Mouse (Mus musculus) liver (tissue): ENCODE data around the gene Recql5.

Source experiments
- DNase-seq: peaks from one replicate; pipeline ENCODE4 v3.0.0-alpha.2; 2020; ENCODE audit warnings: mixed read lengths

Gene Recql5

GRCm38 (mm10) chr11:115933108-115933746 lies at the start of gene Recql5, which contains the start of gene Sap30bp:
Gene Recql5, minus strand, starts transcription at chr11:115933477.
Gene Sap30bp, plus strand, starts transcription at chr11:115933282.
- DNase-seq: peak; percentile 95

- DNase-seq: no peak
These were observed 49.2 kb upstream of the Recql5 start for GRCm38 (mm10) chr11:115982472-115982871.

- no peak for DNase-seq
These were observed 42.3 kb upstream of the Recql5 start for GRCm38 (mm10) chr11:115975544-115975943.

GRCm38 (mm10) chr11:115975083-115975420 lies 41.8 kb upstream of the Recql5 start:
- DNase-seq: no peak

- DNase-seq: peak; percentile 37
These were observed 41.2 kb upstream of the Recql5 start, which contains the start of gene Itgb4 for GRCm38 (mm10) chr11:115974309-115975082. Gene Itgb4, plus strand, starts transcription at chr11:115974709.

GRCm38 (mm10) chr11:115971016-115971415 lies 37.7 kb upstream of the Recql5 start:
- no peak for DNase-seq

- DNase-seq: no peak
These were observed 36.9 kb upstream of the Recql5 start for GRCm38 (mm10) chr11:115970006-115970673.

GRCm38 (mm10) chr11:115968731-115969405 lies 35.6 kb upstream of the Recql5 start:
- no peak for DNase-seq

- DNase-seq: peak; percentile 24
These were observed 31.8 kb upstream of the Recql5 start for GRCm38 (mm10) chr11:115964977-115965604.

- DNase-seq: no peak
These were observed 29.6 kb upstream of the Recql5 start for GRCm38 (mm10) chr11:115962651-115963412.

GRCm38 (mm10) chr11:115959018-115959417 lies 25.7 kb upstream of the Recql5 start:
- no peak for DNase-seq

GRCm38 (mm10) chr11:115957971-115958370 lies 24.7 kb upstream of the Recql5 start:
- no peak for DNase-seq

- no peak for DNase-seq
These were observed 23.2 kb upstream of the Recql5 start for GRCm38 (mm10) chr11:115956453-115956852.

GRCm38 (mm10) chr11:115955195-115955858 lies 22.1 kb upstream of the Recql5 start:
- DNase-seq: no peak

- DNase-seq: no peak
These were observed 21.4 kb upstream of the Recql5 start for GRCm38 (mm10) chr11:115954712-115955111.

- DNase-seq: no peak
These were observed 17.4 kb upstream of the Recql5 start for GRCm38 (mm10) chr11:115950719-115951118.

GRCm38 (mm10) chr11:115948316-115948715 lies 15.0 kb upstream of the Recql5 start:
- DNase-seq: no peak

GRCm38 (mm10) chr11:115946221-115946828 lies 13.0 kb upstream of the Recql5 start:
- DNase-seq: no peak

- no peak for DNase-seq
These were observed 12.0 kb upstream of the Recql5 start for GRCm38 (mm10) chr11:115945247-115945646.

- no peak for DNase-seq
These were observed 8.7 kb upstream of the Recql5 start for GRCm38 (mm10) chr11:115941980-115942379.
